Mouse (Mus musculus) G1E (cell line): ENCODE measurements at regions not wholly inside any gene's neighbourhood (a gene's known extent, or its start where the extent isn't known, plus 50 kb on each side); places are given as distances from the start of the nearest gene placed in this dataset.

Experiments used
- ATAC-seq: 2 replicates; pipeline ENCODE4 v1.8.0; 2016; ENCODE audit warnings: mild to moderate bottlenecking; ENCODE audit not compliant: insufficient number of reproducible peaks, poor library complexity, low FRiP score, severe bottlenecking; ENCODE audit errors: extremely low read depth
- DNase-seq: peaks from one replicate; pipeline ENCODE4 v3.0.0; 2012; ENCODE audit warnings: low spot score
- H3K27me3 ChIP-seq: 2 replicates; pipeline ENCODE4 v1.6.1; 2012; ENCODE audit warnings: mild to moderate bottlenecking, low read length, inconsistent platforms; ENCODE audit not compliant: insufficient read depth
- H3K36me3 ChIP-seq: replicated peaks from 2 replicates; pipeline ENCODE3; 2012; ENCODE audit warnings: mild to moderate bottlenecking, inconsistent platforms
- H3K4me1 ChIP-seq: 2 replicates; pipeline ENCODE4 v1.6.1; 2012; ENCODE audit warnings: low read depth, low read length, inconsistent platforms, mixed read lengths; ENCODE audit not compliant: insufficient read depth
- H3K4me3 ChIP-seq: 2 replicates; pipeline ENCODE4 v1.5.1; 2012; ENCODE audit warnings: low read depth, mild to moderate bottlenecking, inconsistent platforms, low read length, moderate library complexity, mixed read lengths
- H3K9me3 ChIP-seq: replicated peaks from 2 replicates; pipeline ENCODE4 v1.6.1; 2012; ENCODE audit warnings: inconsistent platforms
- CTCF ChIP-seq: IDR thresholded peaks from 2 replicates; pipeline ENCODE4 v1.5.1; 2012; ENCODE audit warnings: low read depth, low read length, inconsistent platforms, mixed read lengths
- GATA1 ChIP-seq: IDR thresholded peaks from 2 replicates; pipeline ENCODE4 v1.6.1; 2012; ENCODE audit warnings: borderline replicate concordance, low read length, inconsistent platforms, mixed read lengths
- GATA2 ChIP-seq: IDR thresholded peaks from 2 replicates; pipeline ENCODE4 v1.6.1; 2012; ENCODE audit warnings: low read depth, low read length, inconsistent platforms, borderline replicate concordance
- POLR2AphosphoS5 ChIP-seq: IDR thresholded peaks from 2 replicates; pipeline ENCODE4 v1.6.1; 2012; ENCODE audit warnings: low read depth, low read length, inconsistent platforms; ENCODE audit not compliant: insufficient replicate concordance
- TAL1 ChIP-seq: conservative IDR thresholded peaks from 2 replicates; pipeline ENCODE4 v1.6.1; 2012; ENCODE audit warnings: low read depth, low read length, inconsistent platforms, mixed read lengths

DNA sequence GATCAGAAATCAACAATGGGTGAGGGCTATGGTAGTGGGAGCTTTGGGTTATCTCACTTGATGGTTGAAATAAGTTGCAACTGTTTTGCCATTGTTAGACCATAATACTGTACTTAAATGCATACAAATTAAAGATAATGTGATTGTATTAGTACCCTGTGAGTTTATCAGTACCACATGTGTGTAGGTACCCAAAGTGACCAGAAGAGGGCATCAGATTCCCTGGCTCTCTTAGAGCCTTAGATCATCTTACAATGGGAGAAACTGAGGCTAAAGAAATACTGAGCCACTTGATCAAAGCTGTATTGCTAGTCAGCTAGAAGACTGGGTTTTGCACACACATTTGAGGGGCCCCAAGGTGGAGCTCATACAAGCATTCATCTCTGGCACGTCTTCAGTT is 155.5 kb downstream of the Fgf9 start:
- Histone ChIP-seq H3K4me1 (no peaks in the 10 kb centered on the region), H3K27me3 (no peaks in the 10 kb centered on the region), H3K4me3 (no peak overlapping the region), H3K9me3 (peaks cover 32% of the 10 kb centered on the region), H3K36me3 (no peaks in the 10 kb centered on the region)
- no peak for ATAC-seq
- DNase-seq = no peak
- TF ChIP-seq CTCF (no peak), POLR2AphosphoS5 (no peak), GATA2 (no peak), TAL1 (no peak), GATA1 (no peak)

DNA sequence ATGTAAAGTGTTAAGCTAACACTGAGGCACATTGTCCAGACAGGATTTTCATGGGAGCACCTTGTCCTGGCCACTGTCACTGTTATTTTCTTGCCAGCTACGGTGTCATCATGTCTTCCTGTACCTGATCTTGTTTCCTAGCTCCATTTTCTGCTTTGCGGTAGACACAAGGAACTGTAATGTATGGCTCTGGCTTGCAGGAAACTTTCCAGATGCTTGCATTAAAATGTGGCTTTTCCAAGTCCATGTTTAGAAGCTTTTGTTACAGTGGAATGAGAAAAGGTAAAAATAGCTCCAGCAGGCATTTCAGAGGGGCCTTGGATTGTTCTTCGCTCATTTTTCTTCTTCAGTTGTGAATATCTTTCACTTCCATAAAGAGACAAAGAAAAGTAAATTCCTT is 154.1 kb downstream of the Fgf9 start:
- Histone ChIP-seq H3K9me3 (peaks cover 32% of the 10 kb centered on the region), H3K36me3 (no peaks in the 10 kb centered on the region), H3K4me1 (no peaks in the 10 kb centered on the region), H3K4me3 (no peak overlapping the region), H3K27me3 (no peaks in the 10 kb centered on the region)
- no peak for TF ChIP-seq POLR2AphosphoS5
- no peak for TF ChIP-seq GATA1
- TF ChIP-seq CTCF = no peak
- no peak for TF ChIP-seq TAL1
- no peak for TF ChIP-seq GATA2
- ATAC-seq (no peak), DNase-seq (no peak)

DNA sequence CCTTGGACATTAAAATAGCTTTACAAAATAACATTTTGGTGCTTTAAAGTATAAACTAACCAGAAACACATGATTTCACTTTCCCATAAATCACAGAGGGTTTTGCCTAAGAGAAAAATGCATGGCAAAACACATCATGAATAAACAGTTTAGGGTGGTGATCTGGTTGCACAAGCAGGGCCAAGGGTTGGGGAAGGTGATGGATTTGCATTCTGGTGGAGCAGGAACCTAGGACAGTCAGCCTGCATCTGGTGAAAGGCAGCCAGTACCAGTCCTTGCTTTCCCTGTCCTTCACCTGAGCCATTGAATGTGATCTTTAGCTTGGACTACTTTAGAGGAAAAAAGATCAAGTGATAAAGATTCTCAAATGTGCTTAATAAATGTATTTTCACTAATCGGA is 138.1 kb downstream of the Fgf9 start:
- ATAC-seq (no peak), DNase-seq (no peak)
- no peaks in the 10 kb centered on the region for H3K36me3 ChIP-seq
- no peaks in the 10 kb centered on the region for H3K27me3 ChIP-seq
- H3K4me3 ChIP-seq = no peak overlapping the region
- H3K9me3 ChIP-seq = peaks cover 28% of the 10 kb centered on the region
- TF ChIP-seq GATA1 (no peak), POLR2AphosphoS5 (no peak), GATA2 (no peak), CTCF (no peak), TAL1 (no peak)
- no peaks in the 10 kb centered on the region for H3K4me1 ChIP-seq

DNA sequence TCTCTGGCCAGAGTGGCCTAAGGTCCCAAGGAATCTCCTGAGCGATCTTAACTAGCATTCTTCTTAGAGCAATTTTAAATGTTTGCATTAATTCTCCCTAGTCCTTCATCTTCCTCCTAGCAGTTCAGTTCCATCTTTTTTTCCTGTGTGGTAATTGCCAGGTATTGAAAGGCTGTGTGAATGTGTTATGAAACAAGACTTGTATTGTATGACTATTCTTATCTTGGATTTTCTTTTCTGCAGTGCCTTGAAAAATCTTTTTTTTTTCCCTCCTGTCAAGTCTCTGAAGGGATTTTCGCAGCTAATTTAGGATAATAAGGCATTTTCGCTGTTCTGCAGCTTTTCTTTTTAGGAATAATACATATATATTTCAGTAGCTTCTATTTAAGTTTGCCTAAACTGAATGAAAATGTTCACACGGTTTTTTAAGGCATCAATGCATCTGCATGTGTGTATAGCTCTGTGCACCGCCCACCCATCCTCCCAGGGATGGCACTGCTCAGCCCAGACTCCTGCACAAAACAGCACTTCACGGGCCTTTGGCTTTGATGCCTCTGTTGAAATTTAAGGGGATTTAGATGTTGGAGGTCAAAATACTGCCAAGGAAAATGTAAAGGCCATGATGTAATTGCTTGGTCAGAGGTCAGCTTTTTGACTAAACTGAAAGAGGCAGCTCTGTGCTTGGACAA is 132.4 kb downstream of the Fgf9 start:
- Histone ChIP-seq H3K4me3 (no peak overlapping the region), H3K4me1 (no peaks in the 10 kb centered on the region), H3K36me3 (no peaks in the 10 kb centered on the region), H3K9me3 (peaks cover 26% of the 10 kb centered on the region), H3K27me3 (no peaks in the 10 kb centered on the region)
- ATAC-seq (no peak), DNase-seq (no peak)
- TF ChIP-seq GATA2 (no peak), CTCF (no peak), GATA1 (no peak), POLR2AphosphoS5 (no peak), TAL1 (no peak)

DNA sequence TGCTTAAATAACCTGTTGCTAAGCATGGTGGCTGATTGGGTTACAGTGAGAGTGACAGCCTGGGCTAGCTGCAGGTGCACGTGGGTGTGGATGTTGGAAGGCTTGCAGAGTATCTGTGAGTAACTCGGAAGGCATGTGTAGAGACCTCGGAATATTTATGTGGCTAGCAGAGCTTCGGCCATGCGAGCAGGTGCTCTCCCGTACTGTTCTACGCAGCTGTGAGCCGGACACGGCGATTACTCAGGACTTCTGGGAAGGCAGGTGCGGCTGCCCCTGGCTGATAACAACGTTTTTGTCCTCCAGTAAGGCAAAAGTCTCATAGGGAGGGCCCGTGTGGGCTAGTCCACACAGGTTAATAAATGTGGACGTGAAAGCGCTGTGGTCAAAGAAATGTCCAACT is 119.6 kb downstream of the Fgf9 start:
- Histone ChIP-seq H3K36me3 (no peaks in the 10 kb centered on the region), H3K27me3 (no peaks in the 10 kb centered on the region), H3K9me3 (peaks cover 17% of the 10 kb centered on the region), H3K4me3 (no peak overlapping the region), H3K4me1 (no peaks in the 10 kb centered on the region)
- no peak for TF ChIP-seq GATA2
- TF ChIP-seq GATA1 = no peak
- TF ChIP-seq POLR2AphosphoS5 = no peak
- TF ChIP-seq CTCF = no peak
- TF ChIP-seq TAL1 = no peak
- no peak for ATAC-seq
- DNase-seq = no peak

DNA sequence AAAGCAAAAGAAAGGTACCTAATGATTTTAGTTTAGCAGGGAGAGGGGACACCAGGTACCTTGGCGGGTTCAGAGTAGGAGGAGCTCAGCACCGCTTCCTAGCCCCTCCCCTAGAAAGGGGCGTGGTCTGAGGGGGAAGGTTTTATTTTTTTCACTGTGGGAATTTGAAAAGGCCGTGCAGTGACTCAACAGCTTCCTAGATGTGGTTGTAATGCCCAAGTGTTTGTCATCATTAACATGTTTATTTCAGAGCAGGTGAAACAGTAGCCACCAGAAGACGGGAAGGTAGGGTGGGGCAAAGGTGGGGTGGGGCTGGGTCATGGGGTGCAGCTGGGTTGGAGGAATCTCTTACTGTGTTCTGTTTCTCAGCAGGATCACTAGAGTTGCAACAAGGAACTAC is 112.5 kb downstream of the Fgf9 start:
- no peaks in the 10 kb centered on the region for H3K27me3 ChIP-seq
- H3K36me3 ChIP-seq = no peaks in the 10 kb centered on the region
- ATAC-seq (no peak), DNase-seq (no peak)
- TF ChIP-seq GATA2 (no peak), GATA1 (no peak), CTCF (no peak), TAL1 (no peak), POLR2AphosphoS5 (no peak)
- no peak overlapping the region for H3K4me3 ChIP-seq
- H3K9me3 ChIP-seq = peaks cover 29% of the 10 kb centered on the region
- H3K4me1 ChIP-seq = no peaks in the 10 kb centered on the region

DNA sequence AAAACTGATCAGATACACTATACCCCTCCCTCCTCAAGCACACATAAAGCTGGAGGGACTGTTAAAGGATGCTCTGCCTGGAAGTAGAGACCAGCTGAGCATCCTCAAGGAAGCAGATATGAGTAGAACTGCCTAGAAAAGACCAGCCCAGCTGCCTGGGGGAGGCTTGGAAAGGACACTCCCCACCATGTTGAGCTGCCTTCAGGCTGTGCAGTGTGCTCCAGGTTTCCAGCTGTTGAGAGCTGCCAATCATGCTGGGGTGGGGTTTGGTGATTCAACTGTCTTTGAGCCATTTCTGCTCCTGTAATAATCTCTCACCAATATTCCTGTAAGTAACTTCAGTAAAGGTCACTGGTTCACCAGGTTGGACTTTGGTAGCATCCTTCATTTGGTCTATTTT is 110.4 kb downstream of the Fgf9 start:
- Histone ChIP-seq H3K36me3 (no peaks in the 10 kb centered on the region), H3K4me1 (no peaks in the 10 kb centered on the region), H3K4me3 (no peak overlapping the region), H3K9me3 (peaks cover 30% of the 10 kb centered on the region), H3K27me3 (no peaks in the 10 kb centered on the region)
- DNase-seq = no peak
- TF ChIP-seq POLR2AphosphoS5 = no peak
- no peak for TF ChIP-seq GATA2
- no peak for TF ChIP-seq TAL1
- no peak for TF ChIP-seq CTCF
- no peak for TF ChIP-seq GATA1
- no peak for ATAC-seq
